Mouse (Mus musculus): ENCODE results near the gene Exoc7. TPM values are rescaled to one million over a fixed set of nuclear protein-coding genes. Genes with fewer than 3 reads are reported as not detected.

The Exoc7 gene
- polyA plus RNA-seq, 1 experiment from 2014 or later: 47.4 TPM

- no peak overlapping the region for H3K4me3 ChIP-seq (ENCODE audit: low read depth, low read length)
- WGBS: 86% methylated on average over 8 of the region's 8 CpGs
- H3K4me2 ChIP-seq: no peak overlapping the region
Observed at GRCm38 (mm10) chr11:116250898-116251297, 56.1 kb downstream of the Exoc7 start.

GRCm38 (mm10) chr11:116247502-116248222, 59.4 kb downstream of the Exoc7 start:
- Histone ChIP-seq H3K9me3 (ENCODE audit: control insufficient read depth, low read length) (no peaks in the 10 kb centered on the region), H3K9ac (ENCODE audit: low read depth, low read length) (no peak overlapping the region), H3K27ac (ENCODE audit: low read depth, low read length) (no peak overlapping the region), H3K4me1 (replicated peaks; ENCODE audit: control insufficient read depth, insufficient read depth, low read length) (no peaks in the 10 kb centered on the region), H3K4me2 (no peak overlapping the region), H3K4me3 (ENCODE audit: low read depth, low read length) (no peak overlapping the region), H3K27me3 (replicated peaks; ENCODE audit: control insufficient read depth, insufficient read depth, low read length) (no peaks in the 10 kb centered on the region), H3K36me3 (ENCODE audit: control insufficient read depth, insufficient read depth, low read length) (peaks cover 79% of the 10 kb centered on the region)
- ATAC-seq (replicated peaks; ENCODE audit: low FRiP score) (no peak), DNase-seq (ENCODE audit: low spot score) (no peak)
- 84% methylated on average over 14 of the region's 14 CpGs for WGBS

More at GRCm38 (mm10) chr11:116250898-116251297, 56.1 kb downstream of the Exoc7 start:
- H3K4me1 ChIP-seq (replicated peaks; ENCODE audit: control insufficient read depth, insufficient read depth, low read length): 0 out of 2 replicates have a peak, but pooled peaks cover under 1% of the 10 kb centered on the region
- H3K9me3 ChIP-seq (ENCODE audit: control insufficient read depth, low read length): no peaks in the 10 kb centered on the region
- ATAC-seq (replicated peaks; ENCODE audit: low FRiP score) (no peak), DNase-seq (ENCODE audit: low spot score) (no peak)
- no peaks in the 10 kb centered on the region for H3K27me3 ChIP-seq (replicated peaks; ENCODE audit: control insufficient read depth, insufficient read depth, low read length)
- no peak overlapping the region for H3K9ac ChIP-seq (ENCODE audit: low read depth, low read length)
- peaks cover 79% of the 10 kb centered on the region for H3K36me3 ChIP-seq (ENCODE audit: control insufficient read depth, insufficient read depth, low read length)
- H3K27ac ChIP-seq (ENCODE audit: low read depth, low read length): no peak overlapping the region

- H3K4me3 ChIP-seq (ENCODE audit: low read depth, low read length): no peak overlapping the region
- no peak overlapping the region for H3K27ac ChIP-seq (ENCODE audit: low read depth, low read length)
- H3K9me3 ChIP-seq (ENCODE audit: control insufficient read depth, low read length): no peaks in the 10 kb centered on the region
- DNase-seq (ENCODE audit: low spot score): no peak
- peaks cover 61% of the 10 kb centered on the region for H3K36me3 ChIP-seq (ENCODE audit: control insufficient read depth, insufficient read depth, low read length)
- H3K27me3 ChIP-seq (replicated peaks; ENCODE audit: control insufficient read depth, insufficient read depth, low read length): no peaks in the 10 kb centered on the region
- no peak for ATAC-seq (replicated peaks; ENCODE audit: low FRiP score)
- no peaks in the 10 kb centered on the region for H3K4me1 ChIP-seq (replicated peaks; ENCODE audit: control insufficient read depth, insufficient read depth, low read length)
- 83% methylated on average over 6 of the region's 6 CpGs for WGBS
- H3K9ac ChIP-seq (ENCODE audit: low read depth, low read length): no peak overlapping the region
- no peak overlapping the region for H3K4me2 ChIP-seq
Observed at GRCm38 (mm10) chr11:116245616-116246015, 61.4 kb downstream of the Exoc7 start.

GRCm38 (mm10) chr11:116244580-116244979, 62.5 kb downstream of the Exoc7 start:
- Histone ChIP-seq H3K27me3 (replicated peaks; ENCODE audit: control insufficient read depth, insufficient read depth, low read length) (no peaks in the 10 kb centered on the region), H3K9me3 (ENCODE audit: control insufficient read depth, low read length) (no peaks in the 10 kb centered on the region), H3K4me3 (ENCODE audit: low read depth, low read length) (no peak overlapping the region), H3K27ac (ENCODE audit: low read depth, low read length) (no peak overlapping the region), H3K36me3 (ENCODE audit: control insufficient read depth, insufficient read depth, low read length) (peaks cover 51% of the 10 kb centered on the region), H3K4me2 (no peak overlapping the region), H3K9ac (ENCODE audit: low read depth, low read length) (no peak overlapping the region), H3K4me1 (replicated peaks; ENCODE audit: control insufficient read depth, insufficient read depth, low read length) (no peaks in the 10 kb centered on the region)
- DNase-seq (ENCODE audit: low spot score) (no peak), ATAC-seq (replicated peaks; ENCODE audit: low FRiP score) (no peak; the same call in 1 of the 2 replicates)
- WGBS: 77% methylated on average over 8 of the region's 8 CpGs

- peaks cover 25% of the 10 kb centered on the region for H3K36me3 ChIP-seq (ENCODE audit: control insufficient read depth, insufficient read depth, low read length)
- H3K9me3 ChIP-seq (ENCODE audit: control insufficient read depth, low read length): no peaks in the 10 kb centered on the region
- WGBS: 64% methylated on average over 12 of the region's 12 CpGs
- H3K4me2 ChIP-seq: no peak overlapping the region
- H3K4me3 ChIP-seq (ENCODE audit: low read depth, low read length): no peak overlapping the region
- no peak for DNase-seq (ENCODE audit: low spot score)
- 0 out of 2 replicates have a peak, but pooled peaks cover 2% of the 10 kb centered on the region for H3K4me1 ChIP-seq (replicated peaks; ENCODE audit: control insufficient read depth, insufficient read depth, low read length)
- no peak overlapping the region; the same call in 1 of the 2 replicates for H3K27ac ChIP-seq (ENCODE audit: low read depth, low read length)
- H3K9ac ChIP-seq (ENCODE audit: low read depth, low read length): no peak overlapping the region
- no peak for ATAC-seq (replicated peaks; ENCODE audit: low FRiP score)
- H3K27me3 ChIP-seq (replicated peaks; ENCODE audit: control insufficient read depth, insufficient read depth, low read length): peaks cover 16% of the 10 kb centered on the region
Observed at GRCm38 (mm10) chr11:116241744-116242235, 65.2 kb downstream of the Exoc7 start.

- no peak overlapping the region for H3K9ac ChIP-seq (ENCODE audit: low read depth, low read length)
- H3K27me3 ChIP-seq (replicated peaks; ENCODE audit: control insufficient read depth, insufficient read depth, low read length): peaks cover 19% of the 10 kb centered on the region
- no peak overlapping the region for H3K4me2 ChIP-seq
- 54% methylated on average over 7 of the region's 7 CpGs for WGBS
- H3K4me1 ChIP-seq (replicated peaks; ENCODE audit: control insufficient read depth, insufficient read depth, low read length): 0 out of 2 replicates have a peak, but pooled peaks cover 2% of the 10 kb centered on the region
- no peak for ATAC-seq (replicated peaks; ENCODE audit: low FRiP score)
- peaks cover 10% of the 10 kb centered on the region for H3K36me3 ChIP-seq (ENCODE audit: control insufficient read depth, insufficient read depth, low read length)
- H3K27ac ChIP-seq (ENCODE audit: low read depth, low read length): no peak overlapping the region
- H3K4me3 ChIP-seq (ENCODE audit: low read depth, low read length): no peak overlapping the region
- no peaks in the 10 kb centered on the region for H3K9me3 ChIP-seq (ENCODE audit: control insufficient read depth, low read length)
- DNase-seq (ENCODE audit: low spot score): no peak
Observed at GRCm38 (mm10) chr11:116239797-116240196, 67.2 kb downstream of the Exoc7 start.

Other genes starting within 250 kb of the Exoc7 start
- 44.8 and 45.3 TPM in 2 replicates for gene Unc13d, start 229.3 kb downstream of the Exoc7 start, polyA plus RNA-seq (2014; fragmentation: Nextera tagmentation; extraction: Ambion mirVana)
- gene Wbp2, start 220.2 kb downstream of the Exoc7 start, polyA plus RNA-seq (2014; fragmentation: Nextera tagmentation; extraction: Ambion mirVana): 98.8 and 105 TPM in 2 replicates
- gene Trim47, start 180.0 kb downstream of the Exoc7 start, polyA plus RNA-seq (2014; fragmentation: Nextera tagmentation; extraction: Ambion mirVana): 6.3 and 6.6 TPM in 2 replicates
- gene Trim65, start 176.1 kb downstream of the Exoc7 start, polyA plus RNA-seq (2014; fragmentation: Nextera tagmentation; extraction: Ambion mirVana): 3.1 and 3.5 TPM in 2 replicates
- gene Mrpl38, start 168.4 kb downstream of the Exoc7 start, polyA plus RNA-seq (2014; fragmentation: Nextera tagmentation; extraction: Ambion mirVana): 121 and 126 TPM in 2 replicates
- gene Fbf1, start 139.1 kb downstream of the Exoc7 start, polyA plus RNA-seq (2014; fragmentation: Nextera tagmentation; extraction: Ambion mirVana): 20.1 and 23.3 TPM in 2 replicates
- gene Ten1, start 108.4 kb downstream of the Exoc7 start, polyA plus RNA-seq (2014; fragmentation: Nextera tagmentation; extraction: Ambion mirVana): 62.3 and 63.8 TPM in 2 replicates
- gene Acox1, start 108.2 kb downstream of the Exoc7 start, polyA plus RNA-seq (2014; fragmentation: Nextera tagmentation; extraction: Ambion mirVana): 22.7 and 23.6 TPM in 2 replicates
- gene Evpl, start 69.2 kb downstream of the Exoc7 start, polyA plus RNA-seq (2014; fragmentation: Nextera tagmentation; extraction: Ambion mirVana): 0.56 TPM in 2 replicates
- 88.4 and 89.4 TPM in 2 replicates for gene Srp68, start 33.0 kb downstream of the Exoc7 start, polyA plus RNA-seq (2014; fragmentation: Nextera tagmentation; extraction: Ambion mirVana)
- gene Galr2, start 26.3 kb downstream of the Exoc7 start, polyA plus RNA-seq (2014; fragmentation: Nextera tagmentation; extraction: Ambion mirVana): 0.11 TPM in 1 of 2 replicates, not detected in the other
- 1.2 and 1.3 TPM in 2 replicates for gene Foxj1, start 28.2 kb upstream of the Exoc7 start, polyA plus RNA-seq (2014; fragmentation: Nextera tagmentation; extraction: Ambion mirVana)
- 5.0 and 6.8 TPM in 2 replicates for gene Rnf157, start 105.8 kb upstream of the Exoc7 start, polyA plus RNA-seq (2014; fragmentation: Nextera tagmentation; extraction: Ambion mirVana)
- gene Ubald2, start 126.9 kb upstream of the Exoc7 start, polyA plus RNA-seq (2014; fragmentation: Nextera tagmentation; extraction: Ambion mirVana): 78.6 and 80.2 TPM in 2 replicates
- gene Qrich2, start 159.0 kb upstream of the Exoc7 start, polyA plus RNA-seq (2014; fragmentation: Nextera tagmentation; extraction: Ambion mirVana): 0.16 TPM in 1 of 2 replicates, not detected in the other
- gene Prpsap1, start 187.0 kb upstream of the Exoc7 start, polyA plus RNA-seq (2014; fragmentation: Nextera tagmentation; extraction: Ambion mirVana): 133 and 135 TPM in 2 replicates
- 39.0 and 44.1 TPM in 2 replicates for gene Sphk1, start 223.7 kb upstream of the Exoc7 start, polyA plus RNA-seq (2014; fragmentation: Nextera tagmentation; extraction: Ambion mirVana)

All from liver, embryonic 11.5 days (tissue).